Mouse (Mus musculus) ES-Bruce4 (cell line): ENCODE results near the gene Myo15b.

ENCODE experiments used
- CTCF ChIP-seq: IDR thresholded peaks from one replicate; pipeline ENCODE4 v1.8.1; 2011; ENCODE audit warnings: low read depth, low read length
- EP300 ChIP-seq: IDR thresholded peaks from 2 replicates; pipeline ENCODE4 v1.6.1; 2011; ENCODE audit warnings: low read depth, low read length; ENCODE audit not compliant: insufficient read depth
- POLR2A ChIP-seq: IDR thresholded peaks from one replicate; pipeline ENCODE4 v1.8.1; 2011; ENCODE audit warnings: low read length; ENCODE audit not compliant: insufficient read depth

DNA sequence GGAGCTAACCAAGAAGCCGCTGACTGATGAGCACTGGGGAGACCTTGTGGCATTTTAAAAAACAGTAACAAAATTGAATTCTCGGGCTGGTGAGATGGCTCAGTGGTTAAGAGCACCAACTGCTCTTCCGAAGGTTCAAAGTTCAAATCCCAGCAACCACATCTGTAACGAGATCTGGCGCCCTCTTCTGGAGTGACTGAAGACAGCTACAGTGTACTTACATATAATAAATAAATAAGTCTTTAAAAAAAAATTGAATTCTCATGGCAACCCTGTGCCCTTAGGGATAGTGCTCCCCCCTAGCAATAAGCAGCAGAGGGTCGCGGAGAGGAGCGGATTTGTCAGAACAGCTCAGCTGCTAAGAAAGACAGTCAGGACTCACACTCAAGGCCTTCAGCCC, 5.7 kb downstream of the Myo15b start:
- TF ChIP-seq CTCF (no peak), POLR2A (no peak), EP300 (no peak)
